In the genomic region with DNA sequence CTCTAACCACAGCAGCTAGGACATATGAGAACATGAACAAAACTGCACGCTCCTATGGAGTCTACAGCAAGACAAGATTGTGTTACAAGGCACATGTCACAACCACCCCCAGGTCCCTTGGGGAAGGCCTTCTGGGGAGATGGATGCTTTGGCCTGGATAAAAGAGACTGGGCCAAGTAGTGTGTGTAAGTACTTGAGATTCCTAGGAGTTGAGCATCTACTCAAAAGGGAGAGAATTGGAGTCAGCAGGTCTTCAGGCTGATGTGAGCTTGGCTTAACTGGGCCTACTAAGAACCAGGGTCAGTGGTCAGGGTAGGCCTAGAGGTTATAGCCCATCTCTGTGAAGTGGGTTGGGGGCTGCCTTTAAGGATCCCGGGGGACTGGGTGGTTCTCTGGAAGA, we compare ENCODE assay signal across 18 mouse cellular contexts.
DNase-seq lines count a peak whose midpoint lies in the region; ATAC-seq and TF ChIP-seq lines count a peak whose summit lies in the region.
"Had no signal": no experiment of that assay in that cellular context is flagged by ENCODE, and none has a peak within 500 bp of the region (broad histone marks: within the 10 kb centered on the region; RNA-seq: fewer than 3 reads in every experiment).

No protein-coding gene starts in this region.

- no peaks in the 10 kb centered on the region for H3K79me2 ChIP-seq in heart, adult 2 months (replicated peaks; ENCODE audit: control insufficient read depth, insufficient read depth, low read length)

- DNase-seq in heart, adult 2 months: no peak
- DNase-seq in heart, adult 18-20 months: no peak
- no peak for DNase-seq in kidney, adult 2 months
- DNase-seq in kidney, adult 8-10 months: no peak
- no peak for DNase-seq in kidney, postnatal 0 days (ENCODE audit: low spot score)
- no peak for DNase-seq in kidney, adult 11 months
- DNase-seq: cerebellum, adult 18-20 months; cerebellum, adult 9-11 months; cerebellum, postnatal 36 days; heart, postnatal 14 days had no signal

- no peak overlapping the region for H3K4me2 ChIP-seq in kidney, postnatal 0 days (ENCODE audit: low read length)
- H3K4me2 ChIP-seq: forebrain, embryonic 12.5 days; hindbrain, embryonic 14.5 days had no signal

- H3K36me3 ChIP-seq in heart, adult 2 months (ENCODE audit: control insufficient read depth, insufficient read depth, low read length): no peaks in the 10 kb centered on the region
- H3K36me3 ChIP-seq in kidney, adult 2 months (ENCODE audit: control insufficient read depth, insufficient read depth, low read length): no peaks in the 10 kb centered on the region
- no peaks in the 10 kb centered on the region for H3K36me3 ChIP-seq in kidney, postnatal 0 days (ENCODE audit: insufficient read depth, low read length)
- H3K36me3 ChIP-seq: embryonic facial prominence, embryonic 13.5 days; forebrain, embryonic 12.5 days; heart, embryonic 13.5 days; hindbrain, embryonic 10.5 days had no signal

- no peak for TF ChIP-seq EP300 in heart, adult 2 months (IDR thresholded peaks at IDR 0.05; ENCODE audit: insufficient read depth, low read depth, low read length)

- TF ChIP-seq POLR2A in heart, adult 2 months (IDR thresholded peaks at IDR 0.05; ENCODE audit: insufficient read depth, low read depth, low read length): no peak
- no peak for TF ChIP-seq POLR2A in kidney, adult 2 months (IDR thresholded peaks at IDR 0.05; ENCODE audit: low read depth, low read length)

- ATAC-seq in kidney, postnatal 0 days (replicated peaks; ENCODE audit: low FRiP score, low read depth): no peak
- ATAC-seq: forebrain, embryonic 16.5 days; Patski had no signal

- peak overlapping the region; percentile 82 for H3K27ac ChIP-seq in heart, adult 2 months
- H3K27ac ChIP-seq in kidney, adult 2 months (ENCODE audit: insufficient read depth, low read depth, low read length): peak overlapping the region; percentile 47; the same call in 1 of the 2 replicates
- peak overlapping the region; percentile 85 for H3K27ac ChIP-seq in kidney, postnatal 0 days
- H3K27ac ChIP-seq: forebrain, embryonic 12.5 days; hindbrain, embryonic 14.5 days had no signal

- peaks cover 13% of the 10 kb centered on the region for H3K4me1 ChIP-seq in heart, adult 2 months (ENCODE audit: control insufficient read depth, insufficient read depth, low read length)
- H3K4me1 ChIP-seq in kidney, adult 2 months (ENCODE audit: control insufficient read depth, insufficient read depth, low read length): peaks cover 3% of the 10 kb centered on the region; the same call in 1 of the 2 replicates
- peaks cover 4% of the 10 kb centered on the region for H3K4me1 ChIP-seq in kidney, postnatal 0 days (replicated peaks; ENCODE audit: insufficient read depth, low read length)

- intact Hi-C loops in heart, adult 2 months (cut with DNase I): loop anchor here (5.0 kb wide), 1 partner anchor 43 kb away; no protein-coding TSS in a partner anchor

- H3K9ac ChIP-seq in heart, adult 2 months (ENCODE audit: low read depth, low read length): no peak overlapping the region
- no peak overlapping the region for H3K9ac ChIP-seq in kidney, postnatal 0 days (ENCODE audit: low read depth, low read length)
- H3K9ac ChIP-seq: embryonic facial prominence, embryonic 13.5 days; forebrain, embryonic 12.5 days; heart, embryonic 13.5 days; hindbrain, embryonic 14.5 days had no signal

- TF ChIP-seq CTCF in heart, adult 2 months (IDR thresholded peaks at IDR 0.05): no peak
- no peak for TF ChIP-seq CTCF in kidney, adult 2 months (conservative IDR thresholded peaks at IDR 0.05; ENCODE audit: insufficient read depth, insufficient read length, low read depth, low read length)
- TF ChIP-seq CTCF in kidney, postnatal 0 days (IDR thresholded peaks at IDR 0.05; ENCODE audit: low read depth): no peak

- no peaks in the 10 kb centered on the region for H3K9me3 ChIP-seq in kidney, postnatal 0 days (replicated peaks; ENCODE audit: low read length)
- H3K9me3 ChIP-seq: embryonic facial prominence, embryonic 13.5 days; forebrain, embryonic 12.5 days; heart, embryonic 13.5 days; hindbrain, embryonic 10.5 days had no signal

- WGBS in heart, adult 2 months: 85% methylated on average over 2 of the region's 2 CpGs
- WGBS in kidney, adult 2 months: 97% methylated on average over 2 of the region's 2 CpGs
- WGBS in kidney, postnatal 0 days: 79% methylated on average over 2 of the region's 2 CpGs

- no peak overlapping the region for H3K4me3 ChIP-seq in heart, adult 2 months
- H3K4me3 ChIP-seq in kidney, adult 2 months (ENCODE audit: insufficient read depth, low read depth, low read length): no peak overlapping the region
- no peak overlapping the region for H3K4me3 ChIP-seq in kidney, postnatal 0 days (replicated peaks; ENCODE audit: low read depth, low read length)
- H3K4me3 ChIP-seq: embryonic facial prominence, embryonic 13.5 days; forebrain, embryonic 12.5 days; heart, embryonic 13.5 days; hindbrain, embryonic 10.5 days had no signal

- no peaks in the 10 kb centered on the region for H3K27me3 ChIP-seq in heart, adult 2 months (ENCODE audit: control insufficient read depth, insufficient read depth, low read length)
- H3K27me3 ChIP-seq in kidney, adult 2 months (replicated peaks; ENCODE audit: control insufficient read depth, insufficient read depth, low read length): no peaks in the 10 kb centered on the region
- no peaks in the 10 kb centered on the region for H3K27me3 ChIP-seq in kidney, postnatal 0 days (ENCODE audit: insufficient read depth, low read length)
- H3K27me3 ChIP-seq: CH12.LX; embryonic facial prominence, embryonic 13.5 days; forebrain, embryonic 12.5 days; heart, embryonic 13.5 days; Patski had no signal
